Mouse (Mus musculus) hindbrain, postnatal 0 days (tissue): ENCODE data around the gene Sympk. TPM values are rescaled to one million over a fixed set of nuclear protein-coding genes. Genes with fewer than 3 reads are reported as not detected.
A peak's percentile ranks its signal among the peaks of the same experiment; 100 is the strongest.

Source experiments
- ATAC-seq: fragments of 200-750 bp; cut with Nextera tagmentation; 2 replicates; pipeline ENCODE4 v1.8.0; 2017; ENCODE audit warnings: mild to moderate bottlenecking, moderate TSS enrichment, moderate library complexity
- DNase-seq: peaks from one replicate; pipeline ENCODE4 v3.0.0-alpha.2; 2015; ENCODE audit warnings: low spot score
- H3K27ac ChIP-seq: fragments of 300-500 bp; sonication (generic); 2 replicates; pipeline ENCODE4 v1.5.1; 2014; ENCODE audit warnings: mild to moderate bottlenecking
- H3K27me3 ChIP-seq: fragments of 300-500 bp; sonication (generic); 2 replicates; pipeline ENCODE4 v1.6.1; 2014; ENCODE audit warnings: low read length, mixed read lengths; ENCODE audit not compliant: insufficient read depth
- H3K36me3 ChIP-seq: fragments of 300-500 bp; sonication (generic); 2 replicates; pipeline ENCODE4 v1.6.1; 2014; ENCODE audit warnings: low read length, mixed read lengths; ENCODE audit not compliant: insufficient read depth
- H3K4me1 ChIP-seq: fragments of 300-500 bp; sonication (generic); 2 replicates; pipeline ENCODE4 v1.6.1; 2014; ENCODE audit warnings: antibody characterized with exemption, low read length, mixed read lengths; ENCODE audit not compliant: insufficient read depth
- H3K4me2 ChIP-seq: fragments of 300-500 bp; sonication (generic); 2 replicates; pipeline ENCODE4 v1.6.1; 2014; ENCODE audit warnings: low read depth, mild to moderate bottlenecking, low read length, moderate library complexity, mixed read lengths
- H3K4me3 ChIP-seq: fragments of 300-500 bp; sonication (generic); 2 replicates; pipeline ENCODE4 v1.5.1; 2014; ENCODE audit warnings: low read length
- H3K9ac ChIP-seq: fragments of 300-500 bp; sonication (generic); replicated peaks from 2 replicates; pipeline ENCODE4 v1.6.1; 2014; ENCODE audit warnings: mild to moderate bottlenecking, low read length, moderate library complexity, mixed read lengths
- H3K9me3 ChIP-seq: fragments of 300-500 bp; sonication (generic); 2 replicates; pipeline ENCODE4 v1.6.1; 2016; ENCODE audit warnings: low read length, mixed read lengths
- CTCF ChIP-seq: IDR thresholded peaks from 2 replicates; pipeline ENCODE4 v1.5.1; 2016; ENCODE audit warnings: antibody characterized with exemption, control low read depth, low read depth
- WGBS: fragments of 180-500 bp; shearing (Covaris S2); extraction: QIAGEN DNeasy Blood & Tissue Kit; methylation state at CpG from one replicate; pipeline ENCODE4 v1.1.7; 2014; 5-methylcytosine and 5-hydroxymethylcytosine counted together
- polyA plus RNA-seq: library from polyadenylated mRNA; unstranded; fragments of >200 nt; fragmentation: Nextera tagmentation; extraction: Ambion mirVana; gene quantifications from 2 replicates; pipeline ENCODE4 v1.2.1, GENCODE M21; 2015
- total RNA-seq: library from RNA; depleted of rRNA; stranded (reverse); fragments of >200 nt; gene quantifications from 2 replicates; pipeline ENCODE4 v1.2.3, GENCODE M21; 2014; rRNA removed

Sympk gene
- total RNA-seq, result 85.4 and 88.0 TPM in 2 replicates
- polyA plus RNA-seq, result 19.2 TPM in 2 replicates

- peak; percentile 96 for ATAC-seq
- H3K4me3 ChIP-seq, result peak within 1 kb of the TSS; percentile 76
- TF ChIP-seq CTCF, result no peak
- peak within 1 kb of the TSS; percentile 76 for H3K9ac ChIP-seq
- H3K27ac ChIP-seq, result peak within 1 kb of the TSS; percentile 65; the same call in 1 of the 2 replicates
- H3K27me3 ChIP-seq, result peaks cover 29% of the 10 kb centered on the region
- no peaks in the 10 kb centered on the region for H3K9me3 ChIP-seq
- peaks cover under 1% of the 10 kb centered on the region for H3K36me3 ChIP-seq
- DNase-seq, result peak; percentile 99
- peaks cover 4% of the 10 kb centered on the region for H3K4me1 ChIP-seq
- 1% methylated on average over 47 of the region's 50 CpGs for WGBS
- peak within 1 kb of the TSS; percentile 80 for H3K4me2 ChIP-seq
These were observed at the start of gene Sympk for GRCm38 (mm10) chr7:19024096-19024506. Sympk (plus strand) TSS chr7:19024377.

GRCm38 (mm10) chr7:18978381-18978780 is 45.8 kb upstream of the Sympk start:
- Histone ChIP-seq H3K4me3 (no peak overlapping the region), H3K27ac (no peak overlapping the region), H3K27me3 (no peaks in the 10 kb centered on the region), H3K9ac (no peak overlapping the region), H3K9me3 (no peaks in the 10 kb centered on the region), H3K4me1 (no peaks in the 10 kb centered on the region), H3K36me3 (no peaks in the 10 kb centered on the region), H3K4me2 (no peak overlapping the region)
- TF ChIP-seq CTCF, result no peak
- ATAC-seq (no peak), DNase-seq (no peak)
- 83% methylated on average over 9 of the region's 9 CpGs for WGBS

GRCm38 (mm10) chr7:18986503-18986902 is 37.7 kb upstream of the Sympk start:
- WGBS, result 85% methylated on average over 2 of the region's 2 CpGs
- TF ChIP-seq CTCF, result no peak

GRCm38 (mm10) chr7:18987100-18987499 is 37.1 kb upstream of the Sympk start, which contains the start of gene Nanos2:
Nanos2 (plus strand) TSS chr7:18987400.
- no peak within 1 kb of the TSS for H3K9ac ChIP-seq
- ATAC-seq, result no peak

More at GRCm38 (mm10) chr7:18986503-18986902, 37.7 kb upstream of the Sympk start:
- Histone ChIP-seq H3K4me2 (no peak overlapping the region), H3K9me3 (no peaks in the 10 kb centered on the region), H3K4me3 (no peak overlapping the region), H3K27ac (no peak overlapping the region), H3K36me3 (no peaks in the 10 kb centered on the region), H3K9ac (no peak overlapping the region), H3K4me1 (no peaks in the 10 kb centered on the region), H3K27me3 (no peaks in the 10 kb centered on the region)
- DNase-seq, result no peak
- no peak for ATAC-seq

GRCm38 (mm10) chr7:18987747-18988146 is 36.4 kb upstream of the Sympk start:
- Histone ChIP-seq H3K27ac (no peak overlapping the region), H3K36me3 (no peaks in the 10 kb centered on the region), H3K4me1 (peaks cover 2% of the 10 kb centered on the region), H3K27me3 (no peaks in the 10 kb centered on the region), H3K9ac (no peak overlapping the region), H3K4me3 (no peak overlapping the region), H3K9me3 (no peaks in the 10 kb centered on the region), H3K4me2 (no peak overlapping the region)
- no peak for TF ChIP-seq CTCF
- ATAC-seq, result no peak
- no peak for DNase-seq
- WGBS, result 74% methylated on average over 13 of the region's 13 CpGs

More at GRCm38 (mm10) chr7:18987100-18987499, 37.1 kb upstream of the Sympk start, which contains the start of gene Nanos2:
- TF ChIP-seq CTCF, result no peak
- no peaks in the 10 kb centered on the region for H3K36me3 ChIP-seq
- 82% methylated on average over 2 of the region's 2 CpGs for WGBS
- H3K27ac ChIP-seq, result no peak within 1 kb of the TSS
- H3K4me2 ChIP-seq, result no peak within 1 kb of the TSS
- no peaks in the 10 kb centered on the region for H3K27me3 ChIP-seq
- H3K9me3 ChIP-seq, result no peaks in the 10 kb centered on the region
- H3K4me1 ChIP-seq, result no peaks in the 10 kb centered on the region
- DNase-seq, result no peak
- no peak within 1 kb of the TSS for H3K4me3 ChIP-seq

GRCm38 (mm10) chr7:18988780-18989179 is 35.4 kb upstream of the Sympk start:
- Histone ChIP-seq H3K27me3 (no peaks in the 10 kb centered on the region), H3K9me3 (no peaks in the 10 kb centered on the region), H3K9ac (no peak overlapping the region), H3K4me3 (no peak overlapping the region), H3K27ac (no peak overlapping the region), H3K36me3 (no peaks in the 10 kb centered on the region), H3K4me2 (no peak overlapping the region), H3K4me1 (peaks cover 6% of the 10 kb centered on the region)
- TF ChIP-seq CTCF, result no peak
- ATAC-seq (no peak), DNase-seq (no peak)
- WGBS, result 69% methylated on average over 6 of the region's 6 CpGs

GRCm38 (mm10) chr7:18989995-18990394 is 34.2 kb upstream of the Sympk start:
- Histone ChIP-seq H3K4me3 (peak overlapping the region; percentile 47), H3K27me3 (no peaks in the 10 kb centered on the region), H3K4me1 (peaks cover 10% of the 10 kb centered on the region), H3K9ac (0 out of 2 replicates have a peak overlapping the region, but pooled peaks have one; percentile 31), H3K9me3 (no peaks in the 10 kb centered on the region), H3K27ac (peak overlapping the region; percentile 70), H3K4me2 (peak overlapping the region; percentile 65), H3K36me3 (no peaks in the 10 kb centered on the region)
- DNase-seq (peak; percentile 80), ATAC-seq (no peak)
- 2% methylated on average over 5 of the region's 5 CpGs for WGBS
- peak; percentile 66 for TF ChIP-seq CTCF
